Mouse (Mus musculus): ENCODE results near the gene Helt.
A peak's percentile ranks its signal among the peaks of the same experiment; 100 is the strongest.
"Not testable (repeated sequence)": the region's sequence is repeated elsewhere in the genome, so short reads cannot be mapped to it uniquely, and the experiment has no call there.

Gene Helt

GRCm38 (mm10) chr8:46295951-46296350 is 1.5 kb upstream of the Helt start:
- no peak for DNase-seq

- DNase-seq, result no peak
Measured at GRCm38 (mm10) chr8:46295101-46295534, 647 bp upstream of the Helt start.

GRCm38 (mm10) chr8:46293741-46294151 is 725 bp downstream of the Helt start:
- DNase-seq, result no peak

GRCm38 (mm10) chr8:46293201-46293600 is 1.3 kb downstream of the Helt start:
- no peak for DNase-seq

- no peak for DNase-seq
Measured at GRCm38 (mm10) chr8:46291931-46292675, 2.4 kb downstream of the Helt start.

- no peak for DNase-seq
Measured at GRCm38 (mm10) chr8:46289274-46289673, 5.2 kb downstream of the Helt start.

GRCm38 (mm10) chr8:46288021-46288420 is 6.5 kb downstream of the Helt start:
- DNase-seq, result no peak

- no peak for DNase-seq
Measured at GRCm38 (mm10) chr8:46285980-46286379, 8.5 kb downstream of the Helt start.

GRCm38 (mm10) chr8:46281536-46281935 is 12.9 kb downstream of the Helt start:
- DNase-seq, result peak; percentile 49 to 56

- no peak for DNase-seq
Measured at GRCm38 (mm10) chr8:46276939-46277338, 17.5 kb downstream of the Helt start.

- DNase-seq, result peak in 1 of 2 experiments; percentile 7
Measured at GRCm38 (mm10) chr8:46270741-46271140, 23.7 kb downstream of the Helt start.

- DNase-seq, result no peak
Measured at GRCm38 (mm10) chr8:46270147-46270546, 24.3 kb downstream of the Helt start.

GRCm38 (mm10) chr8:46266801-46267200 is 27.7 kb downstream of the Helt start:
- no peak for DNase-seq

GRCm38 (mm10) chr8:46264206-46264605 is 30.3 kb downstream of the Helt start:
- not testable (repeated sequence) for DNase-seq

GRCm38 (mm10) chr8:46257921-46258682 is 36.4 kb downstream of the Helt start:
- no peak for DNase-seq

GRCm38 (mm10) chr8:46252456-46252855 is 42.0 kb downstream of the Helt start:
- DNase-seq, result no peak

- no peak for DNase-seq
Measured at GRCm38 (mm10) chr8:46251561-46251960, 42.9 kb downstream of the Helt start.

GRCm38 (mm10) chr8:46246346-46246745 is 48.1 kb downstream of the Helt start:
- no peak for DNase-seq

- no peak for DNase-seq
Measured at GRCm38 (mm10) chr8:46242946-46243345, 51.5 kb downstream of the Helt start.

Data from cerebellum, adult 18-20 months (tissue).